Mouse (Mus musculus) megakaryocyte, embryonic 14.5 days (primary cell): ENCODE data around the gene Psme1. TPM values are rescaled to one million over a fixed set of nuclear protein-coding genes. Genes with fewer than 3 reads are reported as not detected.

Experiments used
- H3K27me3 ChIP-seq: replicated peaks from 2 replicates; pipeline ENCODE3; 2012; ENCODE audit warnings: inconsistent platforms
- H3K36me3 ChIP-seq: replicated peaks from 2 replicates; pipeline ENCODE3; 2012; ENCODE audit warnings: low read length, inconsistent platforms, mixed read lengths
- H3K4me1 ChIP-seq: 2 replicates; pipeline ENCODE4 v1.6.1; 2012; ENCODE audit warnings: inconsistent platforms
- H3K4me3 ChIP-seq: replicated peaks from 2 replicates; pipeline ENCODE3; 2012; ENCODE audit warnings: moderate library complexity, mild to moderate bottlenecking, inconsistent platforms
- H3K9me3 ChIP-seq: 2 replicates; pipeline ENCODE4 v1.6.1; 2012; ENCODE audit warnings: inconsistent platforms
- FLI1 ChIP-seq: IDR thresholded peaks from 2 replicates; pipeline ENCODE4 v1.6.1; 2012; ENCODE audit warnings: low read length, inconsistent platforms, mixed read lengths
- GATA1 ChIP-seq: IDR thresholded peaks from 3 replicates; pipeline ENCODE4 v1.6.1; 2012; ENCODE audit warnings: mixed read lengths, low read length, inconsistent platforms, borderline replicate concordance
- polyA plus RNA-seq: library from polyadenylated mRNA; stranded (reverse); fragments of >175 nt; gene quantifications from 2 replicates; pipeline ENCODE4 v1.2.3, GENCODE M21; 2012; ENCODE audit warnings: low replicate concordance; ENCODE audit not compliant: insufficient read depth

Psme1 gene
- polyA plus RNA-seq, 1 experiment: 162 TPM

GRCm38 (mm10) chr14:55567496-55567895 is 10.4 kb upstream of the Psme1 start:
- H3K4me1 ChIP-seq: peaks cover 21% of the 10 kb centered on the region
- TF ChIP-seq FLI1 (no peak), GATA1 (no peak)
- H3K4me3 ChIP-seq: no peak overlapping the region
- H3K9me3 ChIP-seq: no peaks in the 10 kb centered on the region
- peaks cover 80% of the 10 kb centered on the region for H3K36me3 ChIP-seq
- H3K27me3 ChIP-seq: no peaks in the 10 kb centered on the region

GRCm38 (mm10) chr14:55570588-55570987 is 7.3 kb upstream of the Psme1 start:
- Histone ChIP-seq H3K4me3 (no peak overlapping the region), H3K27me3 (no peaks in the 10 kb centered on the region), H3K36me3 (peaks cover 49% of the 10 kb centered on the region), H3K9me3 (no peaks in the 10 kb centered on the region), H3K4me1 (peaks cover 22% of the 10 kb centered on the region)
- no peak for TF ChIP-seq GATA1

- peaks cover 37% of the 10 kb centered on the region for H3K36me3 ChIP-seq
- H3K4me3 ChIP-seq: no peak overlapping the region
- no peaks in the 10 kb centered on the region for H3K9me3 ChIP-seq
Measured at GRCm38 (mm10) chr14:55571760-55572159, 6.2 kb upstream of the Psme1 start.

GRCm38 (mm10) chr14:55575302-55575701 is 2.6 kb upstream of the Psme1 start, which contains the start of gene Fitm1:
Gene Fitm1, plus strand, starts transcription at chr14:55575617.
- TF ChIP-seq GATA1: no peak
- no peak for TF ChIP-seq FLI1
- H3K4me1 ChIP-seq: peaks cover 58% of the 10 kb centered on the region
- H3K4me3 ChIP-seq: no peak within 1 kb of the TSS
- no peaks in the 10 kb centered on the region for H3K27me3 ChIP-seq
- peaks cover 14% of the 10 kb centered on the region for H3K36me3 ChIP-seq
- no peaks in the 10 kb centered on the region for H3K9me3 ChIP-seq

More at GRCm38 (mm10) chr14:55571760-55572159, 6.2 kb upstream of the Psme1 start:
- H3K27me3 ChIP-seq: no peaks in the 10 kb centered on the region
- peaks cover 32% of the 10 kb centered on the region for H3K4me1 ChIP-seq
- TF ChIP-seq FLI1 (no peak), GATA1 (no peak)

- Histone ChIP-seq H3K4me1 (peaks cover 59% of the 10 kb centered on the region), H3K9me3 (no peaks in the 10 kb centered on the region), H3K36me3 (peaks cover 17% of the 10 kb centered on the region), H3K27me3 (no peaks in the 10 kb centered on the region), H3K4me3 (no peak overlapping the region)
- TF ChIP-seq FLI1: no peak
- no peak for TF ChIP-seq GATA1
Measured at GRCm38 (mm10) chr14:55575711-55576110, 2.2 kb upstream of the Psme1 start.

- Histone ChIP-seq H3K9me3 (no peaks in the 10 kb centered on the region), H3K4me1 (peaks cover 58% of the 10 kb centered on the region), H3K36me3 (peaks cover 22% of the 10 kb centered on the region)
Measured at GRCm38 (mm10) chr14:55576376-55576775, 1.5 kb upstream of the Psme1 start.

GRCm38 (mm10) chr14:55578668-55579269 is 846 bp downstream of the Psme1 start:
- Histone ChIP-seq H3K4me1 (peaks cover 47% of the 10 kb centered on the region), H3K36me3 (peaks cover 36% of the 10 kb centered on the region)
- TF ChIP-seq FLI1 (no peak), GATA1 (no peak)

More at GRCm38 (mm10) chr14:55576376-55576775, 1.5 kb upstream of the Psme1 start:
- no peak overlapping the region for H3K4me3 ChIP-seq
- no peak for TF ChIP-seq GATA1
- TF ChIP-seq FLI1: no peak
- H3K27me3 ChIP-seq: no peaks in the 10 kb centered on the region

GRCm38 (mm10) chr14:55579511-55580496 is 1.9 kb downstream of the Psme1 start:
- H3K27me3 ChIP-seq: no peaks in the 10 kb centered on the region
- H3K4me1 ChIP-seq: peaks cover 55% of the 10 kb centered on the region
- TF ChIP-seq FLI1: no peak
- no peak for TF ChIP-seq GATA1
- H3K4me3 ChIP-seq: no peak overlapping the region
- H3K9me3 ChIP-seq: no peaks in the 10 kb centered on the region
- H3K36me3 ChIP-seq: peaks cover 36% of the 10 kb centered on the region

More at GRCm38 (mm10) chr14:55578668-55579269, 846 bp downstream of the Psme1 start:
- Histone ChIP-seq H3K9me3 (no peaks in the 10 kb centered on the region), H3K27me3 (no peaks in the 10 kb centered on the region), H3K4me3 (peak overlapping the region; percentile 96)

GRCm38 (mm10) chr14:55580731-55581130 is 2.8 kb downstream of the Psme1 start:
- Histone ChIP-seq H3K9me3 (no peaks in the 10 kb centered on the region), H3K36me3 (peaks cover 36% of the 10 kb centered on the region), H3K27me3 (no peaks in the 10 kb centered on the region), H3K4me3 (no peak overlapping the region), H3K4me1 (peaks cover 58% of the 10 kb centered on the region)
- TF ChIP-seq FLI1 (no peak), GATA1 (no peak)
